Mouse (Mus musculus) olfactory bulb, adult 2 months (tissue): ENCODE measurements around the gene Cideb.

Source experiments
- CTCF ChIP-seq: fragments of 200-500 bp; IDR thresholded peaks from 2 replicates; pipeline ENCODE4 v1.5.1; 2012; ENCODE audit warnings: low read depth, mild to moderate bottlenecking, low read length, moderate library complexity; ENCODE audit not compliant: insufficient read depth
- POLR2A ChIP-seq: fragments of 200-500 bp; IDR thresholded peaks from 2 replicates; pipeline ENCODE4 v1.6.1; 2012; ENCODE audit warnings: mild to moderate bottlenecking, low read depth, low read length, moderate library complexity; ENCODE audit not compliant: insufficient read depth

GRCm38 (mm10) chr14:55720666-55721065 is 37.6 kb downstream of the Cideb start:
- no peak for TF ChIP-seq CTCF
- no peak for TF ChIP-seq POLR2A
